Mouse (Mus musculus): ENCODE data around the gene Mocs2. TPM values are rescaled to one million over a fixed set of nuclear protein-coding genes. Genes with fewer than 3 reads are reported as not detected.

The Mocs2 gene
- polyA plus RNA-seq, 1 experiment from 2014 or later = 108 TPM

DNA sequence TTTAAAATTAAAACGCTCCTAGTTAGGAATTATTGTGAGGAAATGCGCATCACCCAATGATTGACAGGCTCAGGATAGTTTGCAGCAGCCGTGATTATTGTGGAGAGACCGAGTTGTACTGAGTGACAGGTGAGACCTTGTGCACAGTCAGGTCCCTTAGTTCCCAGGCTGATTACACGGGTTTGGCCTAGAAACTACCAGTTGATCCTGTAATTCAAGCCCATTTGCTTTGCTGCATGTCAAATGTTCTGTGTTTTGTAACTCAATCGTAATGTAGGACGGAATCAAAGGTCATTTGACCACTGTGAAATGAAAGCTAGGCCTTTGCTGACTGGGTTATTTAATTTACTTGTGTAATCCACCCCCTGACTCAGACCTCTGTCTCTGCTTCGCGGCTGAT lies 477 bp downstream of the Mocs2 start:
- no peaks in the 10 kb centered on the region for H3K9me3 ChIP-seq (ENCODE audit: low read length)
- DNase-seq (ENCODE audit: low spot score) = peak; percentile 63
- peaks cover 3% of the 10 kb centered on the region; the same call in 1 of the 2 replicates for H3K4me1 ChIP-seq (ENCODE audit: insufficient read depth, low read depth, low read length)
- H3K9ac ChIP-seq (replicated peaks; ENCODE audit: low read depth) = peak overlapping the region; percentile 62
- H3K27ac ChIP-seq (ENCODE audit: low read length) = no peak overlapping the region
- 15% methylated on average over 9 of the region's 9 CpGs for WGBS
- H3K4me2 ChIP-seq (replicated peaks; ENCODE audit: low read depth, low read length) = peak overlapping the region; percentile 87
- peak overlapping the region; percentile 74 for H3K4me3 ChIP-seq (ENCODE audit: low read depth, low read length)
- TF ChIP-seq EP300 (IDR thresholded peaks at IDR 0.05) (no peak), CTCF (IDR thresholded peaks at IDR 0.05) (no peak)
- peak; percentile 60 for ATAC-seq
- H3K36me3 ChIP-seq (ENCODE audit: insufficient read depth, low read length) = no peaks in the 10 kb centered on the region
- H3K27me3 ChIP-seq (replicated peaks; ENCODE audit: insufficient read depth, low read length) = no peaks in the 10 kb centered on the region

- TF ChIP-seq EP300 (IDR thresholded peaks at IDR 0.05) (no peak), CTCF (IDR thresholded peaks at IDR 0.05) (no peak)
- Histone ChIP-seq H3K9me3 (ENCODE audit: low read length) (no peaks in the 10 kb centered on the region), H3K27me3 (replicated peaks; ENCODE audit: insufficient read depth, low read length) (no peaks in the 10 kb centered on the region), H3K4me3 (ENCODE audit: low read depth, low read length) (no peak overlapping the region), H3K27ac (ENCODE audit: low read length) (no peak overlapping the region), H3K4me1 (ENCODE audit: insufficient read depth, low read depth, low read length) (peaks cover 3% of the 10 kb centered on the region; the same call in 1 of the 2 replicates), H3K9ac (replicated peaks; ENCODE audit: low read depth) (no peak overlapping the region), H3K36me3 (ENCODE audit: insufficient read depth, low read length) (peaks cover 18% of the 10 kb centered on the region; the same call in 1 of the 2 replicates), H3K4me2 (replicated peaks; ENCODE audit: low read depth, low read length) (no peak overlapping the region)
- DNase-seq (ENCODE audit: low spot score) (no peak), ATAC-seq (no peak)
- 82% methylated on average over 2 of the region's 2 CpGs for WGBS
Measured at GRCm38 (mm10) chr13:114822871-114823270, 4.8 kb downstream of the Mocs2 start.

DNA sequence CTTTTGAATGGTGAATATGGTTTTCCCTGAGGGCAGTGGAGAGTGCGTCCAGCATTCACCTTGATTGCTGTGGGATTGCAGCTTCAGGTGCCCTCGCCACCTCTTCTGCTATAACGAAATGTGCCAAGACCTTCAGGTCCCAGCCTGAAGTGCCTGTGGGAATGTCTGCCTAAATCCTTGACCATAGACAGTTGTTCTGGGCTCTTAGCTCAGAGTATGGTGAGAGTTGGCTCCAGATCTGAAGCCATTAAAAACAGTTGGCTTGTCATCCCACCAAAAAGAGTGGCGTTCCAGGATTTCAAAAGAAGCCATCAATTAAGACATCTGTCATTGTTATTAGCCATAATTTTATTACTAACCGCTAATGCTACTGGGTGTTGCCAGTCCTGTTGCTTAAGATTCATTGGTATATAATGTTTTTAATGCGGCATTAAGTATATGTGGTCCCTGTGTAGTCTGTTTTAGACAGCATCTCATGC lies 7.4 kb downstream of the Mocs2 start:
- WGBS = 91% methylated on average over 6 of the region's 6 CpGs
- ATAC-seq = no peak
- Histone ChIP-seq H3K4me2 (replicated peaks; ENCODE audit: low read depth, low read length) (no peak overlapping the region), H3K36me3 (ENCODE audit: insufficient read depth, low read length) (peaks cover 20% of the 10 kb centered on the region; the same call in 1 of the 2 replicates), H3K9me3 (ENCODE audit: low read length) (no peaks in the 10 kb centered on the region), H3K27ac (ENCODE audit: low read length) (no peak overlapping the region), H3K4me1 (ENCODE audit: insufficient read depth, low read depth, low read length) (no peaks in the 10 kb centered on the region), H3K4me3 (ENCODE audit: low read depth, low read length) (no peak overlapping the region), H3K9ac (replicated peaks; ENCODE audit: low read depth) (no peak overlapping the region), H3K27me3 (replicated peaks; ENCODE audit: insufficient read depth, low read length) (no peaks in the 10 kb centered on the region)
- DNase-seq (ENCODE audit: low spot score) = no peak
- TF ChIP-seq EP300 (IDR thresholded peaks at IDR 0.05) (no peak), CTCF (IDR thresholded peaks at IDR 0.05) (no peak)

DNA sequence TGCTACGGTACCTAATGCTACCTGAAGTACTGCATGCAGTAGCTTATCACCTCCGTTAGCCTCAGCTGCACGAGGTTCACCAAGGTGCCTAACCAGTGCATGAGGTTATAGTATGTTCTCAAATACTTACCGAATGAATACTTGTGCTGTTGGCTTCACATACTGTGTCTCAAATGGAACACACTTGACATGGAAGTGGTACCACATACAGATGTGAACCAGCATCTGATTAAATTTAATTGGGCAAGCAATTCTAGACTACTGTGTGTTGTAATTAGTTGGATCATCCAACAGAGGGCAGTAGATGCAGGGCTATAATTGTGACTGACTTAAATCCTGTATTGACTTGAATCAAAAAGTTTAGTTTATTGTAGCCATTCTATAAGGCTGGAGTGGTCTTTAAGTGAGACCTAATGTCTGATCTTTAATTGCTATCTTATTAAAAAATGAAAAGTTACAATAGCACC lies 13.4 kb downstream of the Mocs2 start:
- ATAC-seq (peak; percentile 28; the same call in 1 of the 2 replicates), DNase-seq (ENCODE audit: low spot score) (peak; percentile 64)
- H3K4me3 ChIP-seq (ENCODE audit: low read depth, low read length) = no peak overlapping the region
- no peaks in the 10 kb centered on the region for H3K27me3 ChIP-seq (replicated peaks; ENCODE audit: insufficient read depth, low read length)
- H3K27ac ChIP-seq (ENCODE audit: low read length) = no peak overlapping the region
- TF ChIP-seq EP300 (IDR thresholded peaks at IDR 0.05) (no peak), CTCF (IDR thresholded peaks at IDR 0.05) (peak; percentile 74)
- peaks cover 24% of the 10 kb centered on the region; the same call in 1 of the 2 replicates for H3K36me3 ChIP-seq (ENCODE audit: insufficient read depth, low read length)
- no peaks in the 10 kb centered on the region for H3K9me3 ChIP-seq (ENCODE audit: low read length)
- no peak overlapping the region for H3K9ac ChIP-seq (replicated peaks; ENCODE audit: low read depth)
- no peak overlapping the region for H3K4me2 ChIP-seq (replicated peaks; ENCODE audit: low read depth, low read length)
- no peaks in the 10 kb centered on the region for H3K4me1 ChIP-seq (ENCODE audit: insufficient read depth, low read depth, low read length)
- 87% methylated on average over 4 of the region's 4 CpGs for WGBS

DNA sequence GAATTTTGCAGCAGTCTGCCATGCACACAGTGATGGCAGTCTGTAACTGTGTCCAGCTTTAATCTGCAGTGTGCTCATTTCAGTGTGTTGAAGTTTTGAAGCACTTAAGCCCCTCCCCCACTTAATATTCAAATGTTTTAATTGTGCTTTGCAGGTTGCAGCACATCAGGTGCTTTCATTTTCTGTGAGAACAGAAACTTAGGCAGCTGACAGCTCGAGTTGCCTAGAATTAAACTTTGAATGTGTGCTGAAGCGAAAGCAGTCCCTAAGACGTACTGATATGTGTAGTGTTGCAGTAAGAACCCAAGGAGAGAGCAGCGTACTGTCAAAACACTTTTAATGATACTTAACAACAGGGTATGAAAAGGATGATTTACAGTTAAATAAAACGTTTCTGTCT lies 14.7 kb downstream of the Mocs2 start:
- Histone ChIP-seq H3K4me3 (ENCODE audit: low read depth, low read length) (no peak overlapping the region), H3K4me1 (ENCODE audit: insufficient read depth, low read depth, low read length) (no peaks in the 10 kb centered on the region), H3K27ac (ENCODE audit: low read length) (peak overlapping the region; percentile 54; the same call in 1 of the 2 replicates), H3K9me3 (ENCODE audit: low read length) (no peaks in the 10 kb centered on the region), H3K36me3 (ENCODE audit: insufficient read depth, low read length) (0 out of 2 replicates have a peak, but pooled peaks cover 11% of the 10 kb centered on the region), H3K4me2 (replicated peaks; ENCODE audit: low read depth, low read length) (no peak overlapping the region), H3K27me3 (replicated peaks; ENCODE audit: insufficient read depth, low read length) (no peaks in the 10 kb centered on the region), H3K9ac (replicated peaks; ENCODE audit: low read depth) (no peak overlapping the region)
- DNase-seq (ENCODE audit: low spot score) (no peak), ATAC-seq (no peak)
- TF ChIP-seq CTCF (IDR thresholded peaks at IDR 0.05) (no peak), EP300 (IDR thresholded peaks at IDR 0.05) (no peak)
- 50% methylated on average over 5 of the region's 5 CpGs for WGBS

- peak; percentile 58 for DNase-seq (ENCODE audit: low spot score)
- H3K36me3 ChIP-seq (ENCODE audit: insufficient read depth, low read length) = 0 out of 2 replicates have a peak, but pooled peaks cover 10% of the 10 kb centered on the region
- no peaks in the 10 kb centered on the region for H3K9me3 ChIP-seq (ENCODE audit: low read length)
- WGBS = 52% methylated on average over 4 of the region's 4 CpGs
- no peak overlapping the region for H3K9ac ChIP-seq (replicated peaks; ENCODE audit: low read depth)
- H3K4me3 ChIP-seq (ENCODE audit: low read depth, low read length) = no peak overlapping the region
- peak; percentile 97 for TF ChIP-seq EP300 (IDR thresholded peaks at IDR 0.05)
- no peak for TF ChIP-seq CTCF (IDR thresholded peaks at IDR 0.05)
- ATAC-seq = peak; percentile 67
- peak overlapping the region; percentile 10 for H3K27ac ChIP-seq (ENCODE audit: low read length)
- no peak overlapping the region for H3K4me2 ChIP-seq (replicated peaks; ENCODE audit: low read depth, low read length)
- H3K4me1 ChIP-seq (ENCODE audit: insufficient read depth, low read depth, low read length) = peaks cover under 1% of the 10 kb centered on the region; the same call in 1 of the 2 replicates
- no peaks in the 10 kb centered on the region for H3K27me3 ChIP-seq (replicated peaks; ENCODE audit: insufficient read depth, low read length)
Measured at GRCm38 (mm10) chr13:114833351-114833750, 15.3 kb downstream of the Mocs2 start.

Data from lung, postnatal 0 days (tissue).